Mouse (Mus musculus) cortical plate, adult 2 months (tissue): ENCODE measurements at regions not wholly inside any gene's neighbourhood (a gene's known extent, or its start where the extent isn't known, plus 50 kb on each side); places are given as distances from the start of the nearest gene placed in this dataset.
A peak's percentile ranks its signal among the peaks of the same experiment; 100 is the strongest.

Source experiments
- CTCF ChIP-seq: fragments of 200-500 bp; IDR thresholded peaks from 2 replicates; pipeline ENCODE4 v1.5.1; 2011; ENCODE audit warnings: mild to moderate bottlenecking, control low read depth, low read length; ENCODE audit not compliant: insufficient read depth; ENCODE audit errors: extremely low read depth
- POLR2A ChIP-seq: fragments of 200-500 bp; IDR thresholded peaks from 2 replicates; pipeline ENCODE4 v1.6.1; 2011; ENCODE audit warnings: mild to moderate bottlenecking, low read length, control low read depth; ENCODE audit not compliant: insufficient read depth; ENCODE audit errors: extremely low read depth

DNA sequence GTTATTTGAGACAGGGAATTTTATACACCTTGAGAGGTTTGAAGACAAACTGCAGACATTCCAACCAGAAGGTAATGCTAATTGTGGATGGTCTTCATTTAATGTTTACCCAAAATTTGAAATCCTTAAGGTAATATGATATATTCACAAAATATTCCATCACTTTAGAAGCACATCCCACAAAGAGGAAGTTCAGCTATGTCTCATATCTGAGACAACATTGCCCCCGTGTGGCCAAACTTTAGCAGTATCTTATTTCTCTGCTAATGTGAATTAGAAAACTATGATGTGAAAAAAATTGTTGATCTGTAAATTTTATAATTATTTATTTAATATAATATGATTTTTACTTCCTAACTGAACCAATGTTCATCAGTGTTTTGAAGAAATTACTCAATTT, 177.9 kb downstream of the Amy2a5 start:
- TF ChIP-seq CTCF (0 out of 2 replicates have a peak, but pooled peaks have one; percentile 5), POLR2A (no peak)
